Mouse (Mus musculus) heart, embryonic 16.5 days (tissue): ENCODE results near the gene Gm42517. TPM values are rescaled to one million over a fixed set of nuclear protein-coding genes. Genes with fewer than 3 reads are reported as not detected.
A peak's percentile ranks its signal among the peaks of the same experiment; 100 is the strongest.

Source experiments
- ATAC-seq: fragments of 200-750 bp; cut with Nextera tagmentation; replicated peaks from 2 replicates; pipeline ENCODE4 v1.8.0; 2017; ENCODE audit warnings: moderate number of reproducible peaks; ENCODE audit not compliant: insufficient read depth, low FRiP score; ENCODE audit errors: extremely low read depth
- H3K27ac ChIP-seq: fragments of 300-500 bp; sonication (generic); 2 replicates; pipeline ENCODE4 v1.5.1; 2014; ENCODE audit warnings: mild to moderate bottlenecking, low read length, control low read depth, moderate library complexity
- H3K27me3 ChIP-seq: fragments of 300-500 bp; sonication (generic); 2 replicates; pipeline ENCODE4 v1.6.1; 2014; ENCODE audit warnings: low read length, mixed read lengths; ENCODE audit not compliant: control insufficient read depth, insufficient read depth
- H3K36me3 ChIP-seq: fragments of 300-500 bp; sonication (generic); 2 replicates; pipeline ENCODE4 v1.6.1; 2014; ENCODE audit not compliant: control insufficient read depth, insufficient read depth
- H3K4me1 ChIP-seq: fragments of 300-500 bp; sonication (generic); 2 replicates; pipeline ENCODE4 v1.6.1; 2014; ENCODE audit warnings: low read length, mixed read lengths; ENCODE audit not compliant: control insufficient read depth, insufficient read depth
- H3K4me2 ChIP-seq: fragments of 300-500 bp; sonication (generic); 2 replicates; pipeline ENCODE4 v1.6.1; 2014; ENCODE audit warnings: low read depth, mild to moderate bottlenecking, control low read depth, low read length
- H3K4me3 ChIP-seq: fragments of 300-500 bp; sonication (generic); 2 replicates; pipeline ENCODE4 v1.5.1; 2014; ENCODE audit warnings: mild to moderate bottlenecking, control low read depth, low read length
- H3K9ac ChIP-seq: fragments of 300-500 bp; sonication (generic); 2 replicates; pipeline ENCODE4 v1.6.1; 2014; ENCODE audit warnings: low read length, control low read depth
- H3K9me3 ChIP-seq: fragments of 300-500 bp; sonication (generic); replicated peaks from 2 replicates; pipeline ENCODE4 v1.6.1; 2016; ENCODE audit warnings: low read length; ENCODE audit not compliant: control insufficient read depth
- whole genome bisulfite sequencing: fragments of 180-500 bp; shearing (Covaris S2); extraction: QIAGEN DNeasy Blood & Tissue Kit; methylation state at CpG from one replicate; pipeline ENCODE4 v1.1.7; 2014; 5-methylcytosine and 5-hydroxymethylcytosine counted together
- polyA plus RNA-seq: library from polyadenylated mRNA; unstranded; fragments of >200 nt; fragmentation: Nextera tagmentation; extraction: Ambion mirVana; gene quantifications from 2 replicates; pipeline ENCODE4 v1.2.1, GENCODE M21; 2015

Gene Gm42517
- polyA plus RNA-seq, 1 experiment from 2014 or later, result not detected

DNA sequence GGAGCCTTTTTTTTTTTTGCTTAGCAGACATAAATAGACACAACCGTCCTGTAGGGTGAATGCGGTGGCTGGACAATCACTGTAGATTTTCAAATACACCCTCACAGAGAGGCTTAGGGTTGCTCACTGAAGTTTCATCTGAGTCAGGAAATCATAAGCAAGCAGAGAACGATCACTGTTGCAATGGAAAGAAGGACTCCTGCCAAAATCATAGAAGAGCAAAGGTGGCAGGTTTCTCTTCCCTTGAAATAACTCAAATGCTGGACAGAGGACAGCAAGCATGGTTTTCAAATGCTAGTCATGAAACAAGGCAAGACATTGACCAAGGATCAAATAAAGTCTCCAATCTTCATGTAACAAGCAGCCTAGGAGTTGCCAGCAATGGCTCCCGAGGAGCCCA, 10.6 kb upstream of the Gm42517 start:
- H3K9ac ChIP-seq, result no peak overlapping the region
- 60% methylated on average over 4 of the region's 4 CpGs for WGBS
- H3K27me3 ChIP-seq, result peaks cover 3% of the 10 kb centered on the region
- H3K4me1 ChIP-seq, result no peaks in the 10 kb centered on the region
- no peak overlapping the region for H3K4me3 ChIP-seq
- H3K36me3 ChIP-seq, result no peaks in the 10 kb centered on the region
- H3K27ac ChIP-seq, result no peak overlapping the region
- H3K4me2 ChIP-seq, result no peak overlapping the region
- peaks cover 4% of the 10 kb centered on the region for H3K9me3 ChIP-seq
- no peak for ATAC-seq

DNA sequence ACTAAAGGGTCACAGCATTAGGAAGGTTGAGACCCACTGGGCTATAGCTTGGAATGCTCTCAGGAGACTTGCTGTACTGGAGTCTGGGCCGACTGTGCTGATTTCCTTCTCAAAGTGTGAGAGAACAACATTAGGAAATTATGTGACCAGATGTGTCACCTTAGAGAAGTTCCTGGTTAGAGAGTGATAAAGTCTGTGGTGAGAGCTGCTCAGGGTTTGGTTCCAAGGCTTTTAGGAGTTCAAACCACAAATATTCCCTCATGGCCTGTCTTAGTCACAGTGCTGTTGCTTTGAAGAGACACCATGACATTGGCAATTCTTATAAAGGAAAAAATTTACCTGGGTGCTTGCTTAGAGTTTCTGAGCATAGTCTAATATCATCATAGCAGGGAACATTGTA, 8.3 kb upstream of the Gm42517 start:
- 40% methylated on average over 1 of the region's 1 CpGs for WGBS
- H3K27me3 ChIP-seq, result peaks cover 18% of the 10 kb centered on the region
- H3K4me1 ChIP-seq, result no peaks in the 10 kb centered on the region
- H3K4me2 ChIP-seq, result no peak overlapping the region
- no peaks in the 10 kb centered on the region for H3K36me3 ChIP-seq
- no peak for ATAC-seq
- H3K9ac ChIP-seq, result no peak overlapping the region
- no peak overlapping the region for H3K27ac ChIP-seq
- H3K9me3 ChIP-seq, result no peaks in the 10 kb centered on the region
- no peak overlapping the region for H3K4me3 ChIP-seq

DNA sequence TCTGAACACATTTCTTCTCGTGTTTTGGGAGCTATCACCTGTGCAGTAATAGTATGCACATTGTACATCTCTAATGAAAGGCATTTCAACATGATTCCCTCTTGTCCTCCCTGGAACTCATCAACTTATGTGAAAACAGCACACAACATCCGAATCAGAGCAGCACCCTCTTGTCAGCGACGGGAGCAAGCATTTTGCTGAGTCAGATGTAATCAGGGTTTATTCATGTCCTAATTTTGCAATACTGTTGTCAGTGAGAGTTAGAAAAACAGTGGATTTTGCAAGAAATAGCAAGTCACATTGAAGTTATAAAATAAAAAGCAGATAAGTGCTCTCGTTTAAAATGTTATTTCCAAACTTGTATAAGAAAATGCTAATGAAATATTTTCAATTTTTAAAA, 6.4 kb upstream of the Gm42517 start:
- Histone ChIP-seq H3K4me3 (no peak overlapping the region), H3K27me3 (peaks cover 34% of the 10 kb centered on the region), H3K4me2 (no peak overlapping the region), H3K36me3 (no peaks in the 10 kb centered on the region), H3K9ac (no peak overlapping the region), H3K27ac (no peak overlapping the region), H3K9me3 (no peaks in the 10 kb centered on the region), H3K4me1 (peaks cover under 1% of the 10 kb centered on the region)
- WGBS, result 59% methylated on average over 5 of the region's 5 CpGs
- no peak for ATAC-seq

DNA sequence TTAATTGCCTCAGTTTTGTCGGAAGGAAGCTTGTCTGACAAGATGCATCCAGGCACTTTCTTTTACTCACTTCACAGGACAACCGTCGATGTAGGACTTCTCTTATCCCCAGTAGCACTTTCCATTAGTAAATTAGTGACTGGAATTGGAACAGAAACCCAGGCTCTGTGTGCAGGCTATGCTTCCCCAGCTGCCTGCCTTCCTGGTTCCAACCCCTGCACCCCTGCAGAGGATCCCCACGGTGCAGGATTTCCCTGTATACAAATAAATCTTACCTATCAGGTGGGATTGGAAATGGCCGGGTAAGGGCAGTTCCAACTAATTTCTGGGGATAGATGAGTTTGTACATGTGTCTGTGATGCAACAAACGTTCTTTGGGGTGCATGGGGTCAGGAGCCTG, 2.2 kb upstream of the Gm42517 start:
- Histone ChIP-seq H3K4me1 (peaks cover 21% of the 10 kb centered on the region), H3K4me2 (no peak overlapping the region), H3K27me3 (peaks cover 71% of the 10 kb centered on the region), H3K9me3 (no peaks in the 10 kb centered on the region), H3K9ac (no peak overlapping the region), H3K36me3 (no peaks in the 10 kb centered on the region), H3K27ac (no peak overlapping the region), H3K4me3 (no peak overlapping the region)
- no peak for ATAC-seq
- WGBS, result 4% methylated on average over 6 of the region's 6 CpGs

DNA sequence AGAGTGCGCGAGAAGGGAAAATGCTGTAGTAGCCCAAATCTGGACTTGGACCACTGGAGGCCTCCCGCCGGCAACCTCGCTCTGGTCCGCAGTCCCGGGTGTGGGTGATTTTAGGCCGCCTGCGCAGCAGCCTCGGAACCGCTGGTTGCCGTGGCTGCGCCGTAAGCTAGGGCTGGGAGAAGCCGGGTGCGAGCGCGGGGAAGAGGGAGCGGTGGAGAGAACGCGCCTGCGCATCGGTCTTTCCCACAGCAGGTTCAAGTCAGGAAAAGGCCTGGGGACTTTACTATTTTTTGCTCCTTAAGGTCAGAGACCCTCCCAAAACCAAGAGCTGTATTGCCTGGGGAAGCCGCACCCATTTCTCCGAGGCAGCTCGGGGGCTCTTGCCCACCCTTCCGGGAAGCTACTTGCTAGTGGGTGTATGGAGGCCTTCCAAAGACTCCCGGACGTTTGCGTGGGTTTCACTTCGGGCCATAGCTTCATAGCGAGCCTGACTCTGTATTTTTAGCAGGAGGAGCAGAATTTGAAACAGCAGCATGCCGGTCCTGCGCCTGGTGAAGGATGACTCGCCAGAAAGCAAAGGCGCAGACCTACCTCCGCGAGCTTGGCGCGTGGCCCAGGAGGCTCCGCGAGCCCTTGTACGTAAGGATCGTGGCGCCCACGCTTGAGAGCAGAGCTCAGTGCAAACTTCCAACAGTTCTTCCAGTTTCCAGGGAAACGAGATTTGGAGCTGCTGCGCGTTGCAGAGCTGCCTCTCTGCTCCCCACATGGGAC, 1.3 kb upstream of the Gm42517 start:
- H3K9ac ChIP-seq, result peak overlapping the region; percentile 31; the same call in 1 of the 2 replicates

DNA sequence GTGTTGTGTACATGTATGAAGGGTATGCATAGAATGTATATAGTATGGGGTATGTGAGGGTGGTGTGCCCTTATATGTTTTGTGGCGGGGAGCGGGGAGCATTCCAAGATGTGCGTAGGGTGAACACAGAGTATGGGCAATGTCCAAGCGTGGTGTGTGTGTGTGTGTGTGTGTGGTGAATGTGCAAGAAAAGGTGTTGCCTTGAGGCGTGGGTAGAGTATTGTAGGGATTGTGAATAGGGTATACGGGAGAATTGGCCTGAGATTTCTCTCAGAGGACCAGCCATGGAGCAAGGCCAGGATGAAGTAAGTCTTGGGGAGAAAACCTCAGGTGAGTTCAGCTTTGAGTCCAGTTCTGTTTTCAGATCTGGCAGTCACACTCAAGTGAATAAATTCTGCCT, 724 bp upstream of the Gm42517 start:
- H3K36me3 ChIP-seq, result no peaks in the 10 kb centered on the region
- 8% methylated on average over 6 of the region's 6 CpGs for WGBS
- peak overlapping the region; percentile 93 for H3K4me2 ChIP-seq
- peak overlapping the region; percentile 60 for H3K4me3 ChIP-seq
- H3K9me3 ChIP-seq, result no peaks in the 10 kb centered on the region
- peaks cover 21% of the 10 kb centered on the region for H3K4me1 ChIP-seq
- no peak overlapping the region for H3K27ac ChIP-seq
- ATAC-seq, result no peak
- 0 out of 2 replicates have a peak overlapping the region, but pooled peaks have one; percentile 31 for H3K9ac ChIP-seq
- peaks cover 82% of the 10 kb centered on the region for H3K27me3 ChIP-seq

More for the DNA sequence above, 1.3 kb upstream of the Gm42517 start:
- H3K4me2 ChIP-seq, result peak overlapping the region; percentile 93
- peaks cover 21% of the 10 kb centered on the region for H3K4me1 ChIP-seq
- no peak overlapping the region for H3K27ac ChIP-seq
- H3K27me3 ChIP-seq, result peaks cover 79% of the 10 kb centered on the region
- under 1% methylated on average over 48 of the region's 49 CpGs for WGBS
- H3K9me3 ChIP-seq, result no peaks in the 10 kb centered on the region
- no peak for ATAC-seq
- no peaks in the 10 kb centered on the region for H3K36me3 ChIP-seq
- peak overlapping the region; percentile 60 for H3K4me3 ChIP-seq

DNA sequence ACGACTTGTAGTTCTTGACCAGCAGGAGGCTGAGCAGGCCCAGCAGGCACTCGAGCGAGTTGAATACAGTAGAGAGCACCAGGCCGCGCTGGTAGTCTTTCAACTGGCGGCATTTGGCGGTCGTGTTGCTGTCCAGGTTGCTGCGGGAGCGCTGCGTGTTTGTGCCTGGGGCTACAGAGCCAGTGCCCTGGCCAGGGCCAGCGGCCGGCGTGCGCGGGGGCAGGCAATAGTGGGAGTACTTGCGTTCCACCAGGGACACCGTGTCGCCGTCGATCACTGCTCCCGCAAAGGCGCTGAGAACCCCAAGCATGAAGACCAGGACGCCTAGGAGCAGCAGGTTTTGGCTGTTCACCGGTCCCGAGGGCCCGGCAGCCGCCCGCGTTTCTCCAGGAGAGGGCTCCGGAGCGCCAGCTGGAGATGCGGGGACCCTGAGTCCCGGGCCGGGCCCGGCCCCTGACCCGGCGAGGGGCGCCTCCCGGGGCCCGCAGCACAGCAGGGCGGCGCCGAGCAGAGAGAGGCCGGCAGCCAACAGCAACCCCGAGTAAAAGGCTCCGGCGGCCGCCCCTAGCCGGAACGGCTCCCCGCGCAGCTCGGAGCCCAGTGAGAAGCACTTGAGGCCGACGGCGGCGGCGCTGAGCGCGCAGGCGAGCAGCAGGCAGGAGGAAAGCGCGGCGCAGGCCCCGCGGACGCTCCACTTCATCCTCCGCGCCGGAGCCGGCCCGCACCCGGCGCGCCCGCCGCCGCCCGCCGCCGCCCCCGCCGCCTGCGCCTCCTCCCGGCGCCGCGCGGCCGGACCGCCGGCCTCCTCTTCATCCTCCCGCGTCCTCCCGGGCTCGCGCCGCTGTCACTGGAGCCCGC, 509 bp downstream of the Gm42517 start:
- under 1% methylated on average over 99 of the region's 100 CpGs for WGBS
- Histone ChIP-seq H3K4me2 (peak overlapping the region; percentile 87), H3K9ac (peak overlapping the region; percentile 61), H3K4me1 (peaks cover 21% of the 10 kb centered on the region), H3K36me3 (no peaks in the 10 kb centered on the region), H3K27ac (no peak overlapping the region), H3K9me3 (no peaks in the 10 kb centered on the region), H3K4me3 (peak overlapping the region; percentile 65), H3K27me3 (peaks cover 81% of the 10 kb centered on the region)
- peak; percentile 44 for ATAC-seq

DNA sequence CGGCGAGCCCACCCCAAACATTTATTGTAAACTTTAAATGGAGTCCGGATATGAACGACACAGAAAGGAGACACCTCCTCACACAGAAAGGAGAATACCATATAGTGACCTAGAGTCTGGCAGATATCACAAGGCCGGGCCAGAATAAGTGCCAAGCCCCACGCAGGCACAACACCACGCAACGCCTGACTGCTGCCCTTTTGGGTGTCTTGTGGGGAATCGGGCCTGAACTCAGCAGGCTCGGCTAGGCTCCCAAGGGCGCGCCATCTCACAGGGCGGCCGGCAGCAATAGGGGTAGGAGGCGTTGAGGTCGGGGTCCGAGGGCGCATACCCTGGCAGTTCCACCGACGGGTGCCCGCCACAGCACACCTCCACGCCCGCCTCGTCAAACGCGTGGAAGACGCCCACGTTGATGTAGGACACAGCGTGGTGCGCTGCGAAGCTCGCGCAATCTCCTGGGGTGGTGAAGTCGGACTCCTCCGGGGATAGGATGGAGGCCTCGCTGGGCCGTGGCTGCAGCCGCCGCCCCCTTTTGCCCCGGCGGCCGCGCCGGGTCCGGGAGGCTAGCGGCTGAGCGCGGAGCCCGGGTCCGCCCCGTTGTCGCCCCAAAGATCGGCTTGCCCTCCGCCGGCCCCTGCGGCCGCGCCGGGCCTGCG, 1.3 kb downstream of the Gm42517 start:
- no peaks in the 10 kb centered on the region for H3K9me3 ChIP-seq
- H3K27ac ChIP-seq, result no peak overlapping the region
- H3K4me3 ChIP-seq, result peak overlapping the region; percentile 65
- peak overlapping the region; percentile 61 for H3K9ac ChIP-seq
- peak overlapping the region; percentile 87 for H3K4me2 ChIP-seq
- H3K4me1 ChIP-seq, result peaks cover 21% of the 10 kb centered on the region
- no peak; the same call in 1 of the 2 replicates for ATAC-seq
- WGBS, result 2% methylated on average over 60 of the region's 60 CpGs
- peaks cover 76% of the 10 kb centered on the region for H3K27me3 ChIP-seq
- H3K36me3 ChIP-seq, result no peaks in the 10 kb centered on the region
